Mouse (Mus musculus) frontal cortex, postnatal 36 days (tissue): ENCODE data around the gene Gm20532.

ENCODE experiments used
- DNase-seq, 2 experiments: peaks; one replicate each; pipeline ENCODE4 v3.0.0; 2022; ENCODE audit warnings: low spot score in 2 of 2

The Gm20532 gene

GRCm38 (mm10) chr2:26573807-26574206, 12.6 kb upstream of the Gm20532 start:
- DNase-seq: no peak

- DNase-seq: no peak
Observed at GRCm38 (mm10) chr2:26574862-26575261, 11.6 kb upstream of the Gm20532 start.

- DNase-seq: no peak
Observed at GRCm38 (mm10) chr2:26575378-26575777, 11.1 kb upstream of the Gm20532 start.

- no peak for DNase-seq
Observed at GRCm38 (mm10) chr2:26575865-26576264, 10.6 kb upstream of the Gm20532 start.

GRCm38 (mm10) chr2:26576462-26576861, 10.0 kb upstream of the Gm20532 start:
- no peak for DNase-seq

GRCm38 (mm10) chr2:26578369-26578768, 8.1 kb upstream of the Gm20532 start:
- DNase-seq: no peak

GRCm38 (mm10) chr2:26579714-26580113, 6.7 kb upstream of the Gm20532 start, which contains the start of gene Egfl7:
Egfl7 (plus strand) TSS chr2:26580014.
- no peak for DNase-seq

DNA sequence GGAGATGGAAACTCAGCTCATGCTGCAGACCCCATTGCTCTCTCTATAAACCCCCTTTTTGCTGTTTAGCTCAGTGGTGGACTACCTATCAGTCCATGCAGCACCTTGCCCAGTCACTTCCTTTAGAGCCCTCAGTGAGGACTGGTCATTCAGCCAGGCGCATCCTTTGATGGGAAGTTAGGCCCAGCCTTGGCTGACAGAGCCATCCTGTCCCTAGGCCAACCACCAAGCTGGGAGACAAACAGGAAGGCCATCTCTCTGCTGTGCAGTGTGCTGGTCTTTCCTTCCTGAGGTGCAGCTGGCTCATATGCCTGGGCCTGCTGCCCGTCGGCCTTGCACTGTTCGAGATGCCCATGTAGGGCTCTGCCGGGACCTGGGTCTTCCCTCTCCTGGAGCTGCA, 5.7 kb upstream of the Gm20532 start:
- no peak for DNase-seq

- no peak for DNase-seq
Observed at GRCm38 (mm10) chr2:26582203-26582602, 4.2 kb upstream of the Gm20532 start.

GRCm38 (mm10) chr2:26582741-26583140, 3.7 kb upstream of the Gm20532 start:
- no peak for DNase-seq

GRCm38 (mm10) chr2:26583640-26584039, 2.8 kb upstream of the Gm20532 start:
- no peak for DNase-seq

- no peak for DNase-seq
Observed at GRCm38 (mm10) chr2:26585713-26586112, 726 bp upstream of the Gm20532 start.

DNA sequence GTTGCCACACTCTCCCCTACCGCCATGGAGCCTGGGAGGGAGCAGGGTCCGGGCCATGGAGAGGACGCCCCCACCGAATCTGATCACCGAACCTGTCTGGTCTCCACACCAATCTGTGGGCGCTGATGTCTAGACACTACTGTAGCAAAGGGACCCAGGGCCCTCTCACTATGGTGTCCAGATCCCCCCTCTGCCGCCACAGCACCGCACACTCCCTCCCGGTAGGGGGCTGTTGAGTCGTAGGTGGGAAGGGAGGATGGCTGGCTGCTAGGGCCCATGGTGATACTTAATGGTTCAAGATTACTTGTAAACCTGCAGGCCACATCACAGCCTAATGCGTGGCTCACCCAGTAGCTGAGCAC, 586 bp downstream of the Gm20532 start:
- DNase-seq: no peak

- DNase-seq: no peak
Observed at GRCm38 (mm10) chr2:26588573-26588972, 2.1 kb downstream of the Gm20532 start.

DNA sequence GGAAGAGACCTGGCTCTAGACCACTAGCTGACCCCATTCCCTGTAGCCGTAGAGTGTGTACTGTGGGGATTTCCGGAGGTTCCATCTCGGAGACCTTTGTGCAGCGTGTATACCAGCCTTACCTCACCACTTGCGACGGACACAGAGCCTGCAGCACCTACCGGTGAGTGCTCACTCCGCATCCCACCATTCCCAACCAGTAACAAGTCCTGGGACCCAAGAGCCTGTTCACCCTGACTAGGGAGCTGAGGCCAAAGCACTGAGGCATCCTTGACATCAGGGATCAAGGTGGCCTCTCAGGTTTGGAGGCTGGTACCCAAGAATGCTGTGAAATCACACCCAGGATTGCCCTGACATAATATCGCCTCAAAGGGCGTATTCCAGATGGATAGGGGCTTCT, 2.8 kb downstream of the Gm20532 start:
- DNase-seq: no peak

DNA sequence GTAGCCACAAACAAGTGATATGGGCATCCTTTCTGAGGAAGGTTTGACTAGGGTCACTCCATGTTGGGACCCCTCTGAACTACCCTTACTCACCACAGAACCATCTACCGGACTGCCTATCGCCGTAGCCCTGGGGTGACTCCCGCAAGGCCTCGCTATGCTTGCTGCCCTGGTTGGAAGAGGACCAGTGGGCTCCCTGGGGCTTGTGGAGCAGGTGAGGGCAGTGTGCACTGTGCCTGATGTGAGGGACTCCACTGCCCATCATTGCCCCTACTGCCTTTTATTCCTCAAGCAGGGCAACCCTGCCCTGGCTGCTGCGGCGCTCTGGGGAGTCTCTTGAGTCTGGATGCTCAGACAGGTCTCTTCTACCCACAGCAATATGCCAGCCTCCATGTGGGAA, 3.8 kb downstream of the Gm20532 start:
- no peak for DNase-seq

DNA sequence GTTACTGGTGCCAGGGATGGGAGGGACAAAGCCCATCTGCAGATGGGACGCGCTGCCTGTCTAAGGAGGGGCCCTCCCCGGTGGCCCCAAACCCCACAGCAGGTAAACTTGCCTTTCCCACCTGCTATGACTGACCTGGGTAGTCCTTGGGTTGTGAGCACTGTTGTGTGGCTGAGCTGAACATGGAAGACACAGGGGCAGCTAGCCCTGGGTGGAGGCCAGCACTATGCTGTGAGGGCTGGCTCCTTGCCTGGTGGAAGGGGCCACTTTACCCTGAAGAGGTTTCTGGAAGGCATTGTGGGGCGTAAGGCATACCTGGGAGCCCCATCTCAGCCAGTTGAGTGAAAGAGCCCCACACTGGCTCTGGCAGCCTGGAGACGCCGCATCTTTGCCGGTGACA, 4.5 kb downstream of the Gm20532 start:
- DNase-seq: no peak

- DNase-seq: no peak
Observed at GRCm38 (mm10) chr2:26591416-26591815, 5.0 kb downstream of the Gm20532 start.

DNA sequence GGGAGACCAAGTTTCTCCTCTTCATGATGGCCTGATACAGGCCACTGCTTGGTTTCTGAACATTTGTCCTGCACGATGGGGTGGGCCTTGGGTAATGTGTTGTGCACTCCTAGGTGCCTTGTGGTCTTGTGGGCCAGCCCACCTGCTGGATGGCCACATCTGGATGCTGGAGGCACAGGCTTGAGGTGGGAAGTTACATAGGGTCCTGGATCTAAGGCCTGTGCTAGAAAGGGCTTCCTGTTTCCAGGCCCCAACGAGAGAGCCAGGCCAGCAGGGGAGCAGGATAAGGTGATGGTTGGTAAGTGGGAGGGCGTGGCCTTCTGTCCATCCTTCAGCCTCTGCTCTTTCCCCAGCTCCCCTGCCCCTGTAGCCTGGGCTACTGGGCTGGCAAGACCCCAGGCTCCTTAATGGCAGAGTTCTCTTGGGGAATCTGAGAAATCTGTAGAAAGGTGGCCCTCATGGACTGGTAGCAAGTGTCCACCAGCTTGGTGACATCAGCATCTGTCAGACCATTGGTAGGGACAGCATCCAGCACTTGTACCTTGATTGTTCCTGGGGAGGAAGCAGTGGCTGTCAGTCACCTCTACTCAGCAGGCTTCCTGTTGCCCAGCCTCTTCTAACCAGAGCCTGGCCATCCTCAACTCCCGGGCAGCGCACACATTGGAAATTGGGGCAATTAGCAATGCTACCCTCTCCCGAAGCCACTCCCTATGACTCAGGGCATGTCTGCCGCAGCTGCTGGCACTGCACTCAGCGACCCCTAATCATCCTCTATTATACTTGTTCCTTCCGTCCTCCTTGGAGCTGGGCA, 7.0 kb downstream of the Gm20532 start:
- no peak for DNase-seq

DNA sequence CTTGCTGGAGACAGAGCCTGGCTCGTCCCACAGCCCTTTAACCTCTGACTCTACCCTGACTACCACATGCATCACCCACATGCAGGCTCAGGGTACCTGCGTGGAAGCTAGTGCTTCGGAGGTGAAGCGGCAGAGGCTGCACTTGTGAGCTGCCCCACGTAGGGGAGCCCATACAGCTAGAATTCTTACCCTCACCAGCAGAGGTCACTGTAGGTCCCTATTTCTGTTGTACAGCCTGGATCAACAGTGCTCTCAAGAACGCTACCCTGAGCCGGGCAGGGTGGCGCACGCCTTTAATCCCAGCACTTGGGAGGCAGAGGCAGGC, 7.5 kb downstream of the Gm20532 start:
- DNase-seq: peak in 1 of 2 experiments; percentile 43

- DNase-seq: no peak
Observed at GRCm38 (mm10) chr2:26594461-26594933, 8.1 kb downstream of the Gm20532 start.

DNA sequence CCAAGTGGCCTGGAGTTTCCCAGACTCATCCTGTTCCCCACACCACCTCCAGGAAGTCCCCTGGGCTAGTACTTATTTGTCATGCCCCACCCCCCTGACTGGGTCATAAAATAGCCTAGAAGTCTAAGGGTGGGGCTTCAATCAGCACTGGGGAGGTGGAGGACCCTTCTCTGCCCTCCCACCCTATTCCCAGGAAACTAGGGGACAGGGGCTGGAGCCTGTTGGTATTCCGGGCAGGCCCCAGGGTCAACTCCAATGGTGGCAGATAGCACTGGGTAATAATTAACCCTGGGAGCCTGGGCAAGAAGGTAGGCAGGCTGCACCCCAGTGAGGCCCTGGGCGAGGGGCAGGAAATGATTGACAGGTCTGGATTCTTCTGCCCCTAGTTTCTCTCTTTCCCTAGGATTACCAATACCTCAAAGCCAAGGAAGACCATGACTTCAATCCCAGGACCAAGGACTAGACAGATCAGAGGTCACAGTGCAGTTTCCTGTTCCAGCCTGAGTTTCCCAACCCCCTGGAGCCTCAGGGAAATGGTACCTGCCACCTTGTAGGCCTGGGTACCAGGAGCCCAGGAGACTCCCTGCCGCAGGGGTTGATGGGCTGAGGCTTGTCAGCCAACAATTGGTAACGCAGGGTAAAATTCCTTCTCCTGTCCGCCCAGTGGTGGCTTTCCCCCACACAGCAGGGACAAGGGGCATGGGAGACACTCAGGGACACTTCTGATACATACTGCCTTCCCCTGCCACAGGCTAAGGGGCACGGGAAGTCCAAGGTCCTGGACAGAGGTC, 8.7 kb downstream of the Gm20532 start:
- no peak for DNase-seq
